Mouse (Mus musculus) monocyte, adult 5-6 weeks (primary cell): ENCODE data around the gene Calcr. TPM values are rescaled to one million over a fixed set of nuclear protein-coding genes. Genes with fewer than 3 reads are reported as not detected.
"Not testable (repeated sequence)": the region's sequence is repeated elsewhere in the genome, so short reads cannot be mapped to it uniquely, and the experiment has no call there.

Source experiments
- ATAC-seq: fragments of 153-309, 156-312 bp; replicated peaks from 2 replicates; pipeline ENCODE4 v1.8.0; 2017; ENCODE audit warnings: mild to moderate bottlenecking; ENCODE audit not compliant: low TSS enrichment, insufficient number of reproducible peaks, severe bottlenecking, poor library complexity, low FRiP score
- total RNA-seq: library from RNA; stranded (forward); fragments of 200-1000, 200-491, 200-594 nt; gene quantifications from 3 replicates; pipeline ENCODE4 v1.2.3, GENCODE M21; 2017

Calcr gene
- total RNA-seq, result not detected in 3 replicates

- no peak for ATAC-seq
These were observed at the start of gene Calcr for GRCm38 (mm10) chr6:3764230-3764764. TSS of gene Calcr (minus strand) at chr6:3764714.

DNA sequence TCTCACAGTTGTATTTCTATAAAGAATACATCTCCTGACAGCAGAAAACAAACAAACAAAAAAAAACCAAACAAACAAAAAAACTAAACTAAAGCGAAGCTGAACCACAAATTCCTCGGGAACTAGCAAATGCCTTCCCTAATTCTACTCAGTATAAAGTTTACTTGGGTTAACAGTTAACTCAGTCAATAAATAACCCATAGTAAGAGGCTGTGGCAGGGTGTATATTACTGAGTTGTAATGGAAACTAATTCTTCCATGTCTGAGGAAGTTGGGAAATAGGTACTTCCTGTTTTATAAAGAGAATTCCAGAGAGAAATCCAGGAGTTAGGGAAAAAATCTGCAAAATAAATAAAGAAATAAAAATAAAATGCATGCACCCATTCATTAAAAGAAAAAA lies 3.0 kb upstream of the Calcr start:
- no peak for ATAC-seq

GRCm38 (mm10) chr6:3763171-3763967 lies 1.1 kb downstream of the Calcr start:
- no peak for ATAC-seq

- ATAC-seq, result no peak
These were observed 12.9 kb downstream of the Calcr start for GRCm38 (mm10) chr6:3751576-3751975.

GRCm38 (mm10) chr6:3749624-3750023 lies 14.9 kb downstream of the Calcr start:
- no peak for ATAC-seq

DNA sequence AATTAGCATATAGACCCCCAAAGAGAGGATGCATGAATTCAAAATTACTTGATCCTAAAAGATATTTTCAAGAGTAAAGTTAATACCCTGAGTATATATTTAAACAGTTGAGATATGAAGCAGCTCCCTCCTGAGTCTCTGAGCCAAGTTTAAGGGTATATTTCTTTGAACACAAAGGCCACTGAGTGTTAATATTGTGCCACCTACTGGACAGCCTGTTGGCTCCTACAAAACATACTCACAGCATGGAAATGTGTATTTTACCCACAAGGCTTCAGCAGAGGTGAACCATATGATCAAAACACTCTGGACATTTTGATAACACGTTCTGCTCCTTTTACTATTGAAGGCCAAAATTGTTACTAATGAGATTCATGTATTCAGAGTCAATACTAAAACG lies 19.0 kb downstream of the Calcr start:
- no peak for ATAC-seq

DNA sequence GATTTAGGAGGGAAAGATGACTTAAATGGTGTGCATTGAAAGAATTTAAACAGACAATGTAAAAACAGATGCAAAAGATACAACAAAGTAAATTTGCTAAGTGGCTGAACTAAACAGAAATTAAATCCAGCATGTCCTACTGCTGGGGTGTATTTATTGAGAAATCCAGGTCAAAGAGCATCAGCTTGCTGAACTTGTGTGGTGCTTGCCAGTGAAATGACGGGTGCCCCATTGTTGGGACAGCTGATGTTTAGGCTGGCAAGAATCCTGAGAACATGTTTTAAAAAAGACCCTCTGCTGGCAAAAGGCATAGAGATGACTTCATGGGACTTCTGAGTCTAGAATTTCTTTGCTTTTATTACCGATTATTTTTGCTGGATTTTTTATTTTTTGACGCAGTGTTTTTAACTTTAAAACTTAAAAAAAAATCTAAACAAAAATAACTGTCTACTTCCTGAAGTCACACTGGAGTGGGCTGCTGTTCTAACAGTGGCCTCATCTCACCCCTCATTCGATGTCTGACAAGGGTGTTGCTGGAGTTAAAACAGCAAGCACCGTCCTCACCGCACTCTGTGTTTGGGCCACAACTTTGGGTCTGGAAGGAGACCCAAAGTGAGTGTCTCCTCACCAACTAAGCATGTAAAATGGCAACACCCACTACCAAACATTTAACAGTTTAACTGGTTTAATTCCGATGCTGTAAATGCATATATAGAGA lies 22.4 kb downstream of the Calcr start:
- no peak for ATAC-seq

GRCm38 (mm10) chr6:3741296-3741695 lies 23.2 kb downstream of the Calcr start:
- no peak for ATAC-seq

- no peak for ATAC-seq
These were observed 34.2 kb downstream of the Calcr start for GRCm38 (mm10) chr6:3730246-3730867.

GRCm38 (mm10) chr6:3688087-3688642 lies 76.3 kb downstream of the Calcr start:
- no peak for ATAC-seq

GRCm38 (mm10) chr6:3678286-3678685 lies 86.2 kb downstream of the Calcr start:
- not testable (repeated sequence) for ATAC-seq

GRCm38 (mm10) chr6:3677806-3678205 lies 86.7 kb downstream of the Calcr start:
- no peak for ATAC-seq

DNA sequence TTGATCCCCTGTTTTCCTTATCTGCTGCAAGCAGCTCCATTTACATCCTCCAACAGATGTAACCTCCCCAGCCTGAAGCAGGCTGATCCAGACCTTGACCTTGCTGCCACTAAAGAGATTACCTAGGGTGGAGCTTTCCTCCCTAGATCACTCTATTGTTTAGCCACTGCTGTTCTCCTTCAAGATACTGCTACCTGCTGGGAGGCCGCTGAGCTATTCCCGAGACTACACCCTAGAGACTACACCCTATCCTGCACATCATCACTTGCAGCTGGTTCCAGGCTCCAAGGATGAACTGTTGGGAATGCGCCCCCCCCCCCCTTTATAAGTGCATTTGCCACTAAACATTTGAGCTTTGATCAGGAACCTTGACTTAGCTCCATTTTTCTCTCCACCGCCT lies 92.6 kb downstream of the Calcr start:
- not testable (repeated sequence) for ATAC-seq

GRCm38 (mm10) chr6:3664147-3664716 lies 100.3 kb downstream of the Calcr start:
- no peak for ATAC-seq

GRCm38 (mm10) chr6:3658405-3658804 lies 106.1 kb downstream of the Calcr start:
- no peak for ATAC-seq
